Mouse (Mus musculus) neural tube, embryonic 13.5 days (tissue): Measurements from ENCODE around the gene Paqr9. TPM values are rescaled to one million over a fixed set of nuclear protein-coding genes. Genes with fewer than 3 reads are reported as not detected.
"Not testable (repeated sequence)": the region's sequence is repeated elsewhere in the genome, so short reads cannot be mapped to it uniquely, and the experiment has no call there.

Experiments used
- ATAC-seq: fragments of 200-750 bp; cut with Nextera tagmentation; 2 replicates; pipeline ENCODE4 v1.8.0; 2017; ENCODE audit warnings: low read depth, mild to moderate bottlenecking, moderate TSS enrichment, moderate library complexity
- H3K27ac ChIP-seq: fragments of 300-500 bp; sonication (generic); replicated peaks from 2 replicates; pipeline ENCODE4 v1.5.1; 2015; ENCODE audit warnings: moderate library complexity, mild to moderate bottlenecking, inconsistent platforms
- H3K27me3 ChIP-seq: fragments of 300-500 bp; sonication (generic); 2 replicates; pipeline ENCODE4 v1.6.1; 2015; ENCODE audit warnings: mild to moderate bottlenecking, inconsistent platforms
- H3K36me3 ChIP-seq: fragments of 300-500 bp; sonication (generic); 2 replicates; pipeline ENCODE4 v1.6.1; 2015; ENCODE audit warnings: mild to moderate bottlenecking, inconsistent platforms
- H3K4me1 ChIP-seq: fragments of 300-500 bp; sonication (generic); replicated peaks from 2 replicates; pipeline ENCODE4 v1.6.1; 2015; ENCODE audit warnings: inconsistent platforms
- H3K4me2 ChIP-seq: fragments of 300-500 bp; sonication (generic); 2 replicates; pipeline ENCODE4 v1.6.1; 2015; ENCODE audit warnings: inconsistent platforms, mild to moderate bottlenecking, moderate library complexity
- H3K4me3 ChIP-seq: fragments of 300-500 bp; sonication (generic); 2 replicates; pipeline ENCODE4 v1.5.1; 2015; ENCODE audit warnings: mild to moderate bottlenecking, inconsistent platforms
- H3K9ac ChIP-seq: fragments of 300-500 bp; sonication (generic); 2 replicates; pipeline ENCODE4 v1.6.1; 2015; ENCODE audit warnings: moderate library complexity, mild to moderate bottlenecking, inconsistent platforms
- H3K9me3 ChIP-seq: fragments of 300-500 bp; sonication (generic); 2 replicates; pipeline ENCODE4 v1.6.1; 2016; ENCODE audit warnings: inconsistent platforms
- WGBS: fragments of 180-500 bp; shearing (Covaris S2); methylation state at CpG from one replicate; pipeline ENCODE4 v1.1.7; 2015; 5-methylcytosine and 5-hydroxymethylcytosine counted together
- polyA plus RNA-seq: library from polyadenylated mRNA; unstranded; fragments of >200 nt; fragmentation: Nextera tagmentation; extraction: Ambion mirVana; gene quantifications from 2 replicates; pipeline ENCODE4 v1.2.1, GENCODE M21; 2015

Paqr9 gene
- 4.1 and 4.3 TPM in 2 replicates for polyA plus RNA-seq

GRCm38 (mm10) chr9:95559059-95559935 is at the start of gene Paqr9:
Gene Paqr9 (plus strand): TSS chr9:95559657.
- peak within 1 kb of the TSS; percentile 82 for H3K27ac ChIP-seq
- H3K4me3 ChIP-seq = peak within 1 kb of the TSS; percentile 69
- no peaks in the 10 kb centered on the region for H3K36me3 ChIP-seq
- ATAC-seq = peak; percentile 73
- peaks cover 74% of the 10 kb centered on the region for H3K27me3 ChIP-seq
- H3K9ac ChIP-seq = peak within 1 kb of the TSS; percentile 86
- H3K4me1 ChIP-seq = peaks cover 41% of the 10 kb centered on the region
- under 1% methylated on average over 43 of the region's 118 CpGs for WGBS
- no peaks in the 10 kb centered on the region for H3K9me3 ChIP-seq
- H3K4me2 ChIP-seq = peak within 1 kb of the TSS; percentile 90

DNA sequence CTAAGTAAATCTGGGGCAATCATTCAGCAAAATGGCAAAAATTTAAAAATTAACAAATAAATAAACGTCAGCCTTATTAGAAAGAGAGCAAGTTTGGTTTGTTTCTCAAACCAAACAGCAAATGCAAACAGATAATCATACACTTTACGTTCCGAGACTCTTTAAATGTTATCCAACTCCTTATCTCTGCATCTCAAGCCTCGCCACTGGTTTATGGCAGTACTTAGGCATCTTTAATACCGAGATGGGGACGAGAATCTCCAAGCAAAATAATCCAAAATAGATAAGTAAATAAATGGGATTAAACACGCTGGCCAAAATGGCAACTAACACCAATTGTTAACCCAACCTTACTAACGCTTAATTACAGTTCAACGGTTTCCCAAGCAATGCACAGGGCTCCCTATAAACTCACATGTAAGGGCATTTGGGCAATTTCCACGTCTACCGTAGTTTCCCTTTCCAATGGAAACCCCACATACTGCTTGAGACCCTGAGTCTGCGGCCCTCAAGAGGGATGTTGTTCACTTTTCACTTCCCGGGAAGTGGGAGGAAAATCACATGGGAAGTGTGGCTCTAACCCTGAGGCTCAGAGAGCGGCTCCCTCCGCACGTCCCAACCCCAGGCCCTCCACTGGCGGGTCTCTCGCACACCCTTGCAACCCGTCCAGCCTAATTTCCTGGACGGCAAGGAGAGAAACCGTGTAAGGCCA is 48.6 kb upstream of the Paqr9 start:
- peak overlapping the region; percentile 80 for H3K4me3 ChIP-seq
- H3K27me3 ChIP-seq = no peaks in the 10 kb centered on the region
- H3K4me2 ChIP-seq = peak overlapping the region; percentile 75
- H3K4me1 ChIP-seq = peaks cover 25% of the 10 kb centered on the region
- 9% methylated on average over 21 of the region's 21 CpGs for WGBS
- peak overlapping the region; percentile 89 for H3K27ac ChIP-seq
- peak; percentile 25 for ATAC-seq
- peak overlapping the region; percentile 90 for H3K9ac ChIP-seq
- no peaks in the 10 kb centered on the region for H3K9me3 ChIP-seq
- H3K36me3 ChIP-seq = no peaks in the 10 kb centered on the region

- peak; percentile 94 for ATAC-seq
- H3K27ac ChIP-seq = peak within 1 kb of the TSS; percentile 89
- peaks cover 25% of the 10 kb centered on the region for H3K4me1 ChIP-seq
- peak within 1 kb of the TSS; percentile 80 for H3K4me3 ChIP-seq
- no peaks in the 10 kb centered on the region for H3K9me3 ChIP-seq
- H3K36me3 ChIP-seq = no peaks in the 10 kb centered on the region
- H3K9ac ChIP-seq = peak within 1 kb of the TSS; percentile 90
- no peaks in the 10 kb centered on the region for H3K27me3 ChIP-seq
- peak within 1 kb of the TSS; percentile 86 for H3K4me2 ChIP-seq
- WGBS = under 1% methylated on average over 74 of the region's 74 CpGs
These were observed 47.8 kb upstream of the Paqr9 start, which contains the start of gene U2surp for GRCm38 (mm10) chr9:95511472-95512330. Gene U2surp (minus strand): TSS chr9:95511996.

GRCm38 (mm10) chr9:95512331-95513030 is 47.0 kb upstream of the Paqr9 start:
- H3K27ac ChIP-seq = peak overlapping the region; percentile 89
- no peaks in the 10 kb centered on the region for H3K9me3 ChIP-seq
- peak overlapping the region; percentile 86 for H3K4me2 ChIP-seq
- no peaks in the 10 kb centered on the region for H3K36me3 ChIP-seq
- peak; percentile 73 for ATAC-seq
- H3K27me3 ChIP-seq = no peaks in the 10 kb centered on the region
- H3K4me3 ChIP-seq = peak overlapping the region; percentile 80
- H3K9ac ChIP-seq = peak overlapping the region; percentile 72
- peaks cover 25% of the 10 kb centered on the region for H3K4me1 ChIP-seq
- 30% methylated on average over 15 of the region's 15 CpGs for WGBS

GRCm38 (mm10) chr9:95513776-95514175 is 45.7 kb upstream of the Paqr9 start:
- H3K36me3 ChIP-seq = no peaks in the 10 kb centered on the region
- WGBS = 100% methylated on average over 2 of the region's 2 CpGs
- no peak overlapping the region for H3K4me2 ChIP-seq
- ATAC-seq = no peak
- H3K27me3 ChIP-seq = no peaks in the 10 kb centered on the region
- H3K4me1 ChIP-seq = peaks cover 25% of the 10 kb centered on the region
- H3K9ac ChIP-seq = no peak overlapping the region
- H3K4me3 ChIP-seq = no peak overlapping the region
- no peaks in the 10 kb centered on the region for H3K9me3 ChIP-seq
- no peak overlapping the region for H3K27ac ChIP-seq

DNA sequence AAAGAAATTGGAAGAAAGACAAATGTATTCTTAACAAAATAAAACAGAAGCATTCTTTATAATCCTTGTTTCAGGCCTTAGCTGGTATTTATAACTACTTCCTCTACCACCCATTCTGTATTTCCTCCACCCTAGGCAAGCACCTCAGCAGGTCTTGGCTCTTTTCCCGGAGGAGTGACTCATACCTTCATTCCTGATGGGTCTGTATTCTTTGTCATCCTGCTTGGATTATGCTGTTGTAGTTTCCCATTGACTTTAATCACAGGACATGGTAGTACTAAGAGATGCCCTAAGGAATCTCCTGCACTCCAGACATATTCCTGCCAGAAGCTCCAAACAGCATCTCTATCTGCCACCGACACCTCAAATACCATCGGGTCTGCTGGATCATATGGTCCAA is 45.1 kb upstream of the Paqr9 start:
- not testable (repeated sequence) for H3K9ac ChIP-seq, H3K27me3 ChIP-seq, H3K36me3 ChIP-seq, H3K27ac ChIP-seq, H3K4me2 ChIP-seq, H3K9me3 ChIP-seq, ATAC-seq, H3K4me3 ChIP-seq
- 93% methylated on average over 3 of the region's 3 CpGs for WGBS
- H3K4me1 ChIP-seq = peaks cover 25% of the 10 kb centered on the region

GRCm38 (mm10) chr9:95520563-95520962 is 38.9 kb upstream of the Paqr9 start:
- no peaks in the 10 kb centered on the region for H3K9me3 ChIP-seq
- no peaks in the 10 kb centered on the region for H3K36me3 ChIP-seq
- H3K27me3 ChIP-seq = no peaks in the 10 kb centered on the region
- H3K27ac ChIP-seq = no peak overlapping the region
- H3K4me1 ChIP-seq = no peaks in the 10 kb centered on the region
- H3K9ac ChIP-seq = no peak overlapping the region
- ATAC-seq = no peak
- H3K4me3 ChIP-seq = no peak overlapping the region
- H3K4me2 ChIP-seq = no peak overlapping the region
- WGBS = 90% methylated on average over 5 of the region's 5 CpGs

DNA sequence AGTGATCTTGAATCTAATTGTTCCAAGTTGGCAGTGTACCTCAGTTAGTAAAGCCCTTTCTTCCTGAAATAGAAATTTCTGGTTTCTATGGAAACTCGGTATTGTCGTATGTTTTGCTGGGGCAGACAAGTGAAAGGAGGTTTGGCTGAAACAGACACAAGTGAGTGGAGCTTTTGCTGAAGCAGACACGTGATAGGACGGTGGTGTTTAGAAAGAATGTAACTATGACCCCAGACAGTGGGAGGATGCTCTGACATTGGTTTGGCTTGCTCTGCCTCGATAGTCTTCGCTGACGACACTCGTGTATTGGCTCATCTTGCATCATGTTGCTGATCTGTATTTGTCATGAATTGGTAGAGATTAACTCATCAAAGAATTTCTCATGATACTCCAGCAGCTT is 38.4 kb upstream of the Paqr9 start:
- H3K36me3 ChIP-seq = no peaks in the 10 kb centered on the region
- H3K9me3 ChIP-seq = no peaks in the 10 kb centered on the region
- H3K27ac ChIP-seq = no peak overlapping the region
- no peak overlapping the region for H3K4me3 ChIP-seq
- WGBS = 93% methylated on average over 8 of the region's 8 CpGs
- H3K4me2 ChIP-seq = no peak overlapping the region
- H3K4me1 ChIP-seq = no peaks in the 10 kb centered on the region
- ATAC-seq = no peak
- H3K27me3 ChIP-seq = no peaks in the 10 kb centered on the region
- no peak overlapping the region for H3K9ac ChIP-seq

GRCm38 (mm10) chr9:95521566-95521965 is 37.9 kb upstream of the Paqr9 start:
- WGBS = 51% methylated on average over 10 of the region's 10 CpGs
- Histone ChIP-seq H3K9me3 (no peaks in the 10 kb centered on the region), H3K27me3 (no peaks in the 10 kb centered on the region), H3K4me3 (no peak overlapping the region), H3K36me3 (no peaks in the 10 kb centered on the region), H3K9ac (no peak overlapping the region), H3K4me1 (no peaks in the 10 kb centered on the region), H3K4me2 (no peak overlapping the region), H3K27ac (no peak overlapping the region)
- ATAC-seq = no peak

- Histone ChIP-seq H3K4me3 (no peak overlapping the region), H3K4me2 (no peak overlapping the region), H3K4me1 (no peaks in the 10 kb centered on the region), H3K9ac (no peak overlapping the region), H3K36me3 (no peaks in the 10 kb centered on the region), H3K27me3 (no peaks in the 10 kb centered on the region), H3K9me3 (no peaks in the 10 kb centered on the region), H3K27ac (no peak overlapping the region)
- ATAC-seq = no peak
- 87% methylated on average over 2 of the region's 2 CpGs for WGBS
These were observed 36.9 kb upstream of the Paqr9 start for GRCm38 (mm10) chr9:95522561-95522960.

GRCm38 (mm10) chr9:95525376-95525775 is 34.1 kb upstream of the Paqr9 start:
- no peaks in the 10 kb centered on the region for H3K27me3 ChIP-seq
- H3K4me3 ChIP-seq = no peak overlapping the region
- no peaks in the 10 kb centered on the region for H3K4me1 ChIP-seq
- H3K9ac ChIP-seq = no peak overlapping the region
- no peak for ATAC-seq
- 86% methylated on average over 6 of the region's 6 CpGs for WGBS
- H3K27ac ChIP-seq = no peak overlapping the region
- H3K9me3 ChIP-seq = no peaks in the 10 kb centered on the region
- H3K36me3 ChIP-seq = no peaks in the 10 kb centered on the region
- no peak overlapping the region for H3K4me2 ChIP-seq
